Mouse (Mus musculus) left cerebral cortex, adult 8-10 months (tissue): ENCODE results near the gene Krt7. TPM values are rescaled to one million over a fixed set of nuclear protein-coding genes. Genes with fewer than 3 reads are reported as not detected.

ENCODE experiments used
- DNase-seq, 2 experiments: peaks; one replicate each; pipeline ENCODE4 v3.0.0; 2022; ENCODE audit warnings: low spot score in 2 of 2
- microRNA-seq, 2 experiments: library from miRNA; unstranded; fragments of <30 nt; microRNA quantifications; one replicate each; pipeline ENCODE4 v1.2.0; 2022
- total RNA-seq, 4 experiments: library from RNA; stranded (reverse); gene quantifications; 2 replicates each; pipeline ENCODE4 v1.2.4; 2022

Krt7 gene
- total RNA-seq, 4 experiments from 2014 or later = 0.15 to 0.65 (median 0.19) TPM; not detected in 1

DNA sequence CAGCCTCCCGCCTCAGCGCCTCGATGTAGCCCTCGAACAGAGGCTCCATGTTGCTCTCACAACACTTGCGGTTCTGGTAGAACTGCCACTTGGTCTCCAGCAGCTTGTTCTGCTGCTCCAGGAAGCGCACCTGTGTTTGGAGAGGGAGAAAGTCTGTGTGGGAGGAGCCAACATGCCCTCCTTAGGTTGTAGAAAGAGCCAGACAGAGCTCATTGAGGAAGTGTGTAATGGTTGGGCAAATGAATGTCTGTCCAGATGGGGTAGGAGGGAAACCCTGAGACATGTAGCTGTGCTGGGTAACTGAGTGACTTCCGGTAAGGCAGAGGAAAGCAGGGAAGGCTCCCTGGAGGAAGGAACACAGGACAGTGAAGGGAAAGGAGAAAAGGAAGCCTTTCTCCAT, 25.8 kb downstream of the Krt7 start:
- no peak for DNase-seq

DNA sequence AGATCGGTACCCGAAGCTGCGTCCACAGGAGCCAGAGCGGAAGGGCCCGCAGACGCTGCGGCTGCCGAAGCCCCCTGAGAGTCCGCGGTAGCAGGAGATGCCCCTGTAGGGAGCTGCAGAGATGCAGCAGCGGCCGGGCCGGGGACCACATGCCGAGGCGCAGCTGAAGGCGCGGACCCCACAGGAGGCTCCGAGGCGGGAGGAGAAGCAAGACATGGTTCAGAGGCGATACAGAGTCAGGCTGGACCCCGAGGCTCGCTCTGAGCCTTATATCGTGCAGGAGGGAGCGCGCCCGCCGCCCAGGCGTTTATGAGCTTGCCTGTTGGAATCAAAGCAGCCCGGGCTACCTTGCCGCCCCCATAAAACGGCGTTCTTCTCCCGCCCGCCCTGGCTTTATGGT, 27.7 kb downstream of the Krt7 start, which contains the start of gene Krt87:
Krt87 (minus strand) TSS at position 250 of the 400 bp plus-strand sequence.
- DNase-seq = no peak

DNA sequence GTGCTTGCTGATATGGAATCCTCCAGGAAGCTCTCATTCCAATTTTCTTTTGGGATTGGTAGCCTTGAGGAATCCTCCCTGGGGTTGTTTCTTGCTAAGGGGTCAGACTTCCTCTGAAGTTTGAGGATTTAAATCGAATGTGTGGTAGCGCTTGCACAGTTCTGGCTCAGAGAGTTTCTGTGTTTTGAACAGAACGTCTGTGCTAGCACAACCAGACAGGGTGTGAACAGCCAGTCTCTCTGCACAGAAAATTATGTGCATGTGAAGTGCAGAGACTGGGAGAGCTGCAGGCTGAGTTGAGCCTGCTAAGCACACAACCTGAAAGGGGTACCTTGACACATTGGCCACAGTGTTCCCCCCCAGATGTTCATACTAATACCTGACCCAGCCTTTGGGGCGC, 30.0 kb downstream of the Krt7 start:
- DNase-seq = no peak

DNA sequence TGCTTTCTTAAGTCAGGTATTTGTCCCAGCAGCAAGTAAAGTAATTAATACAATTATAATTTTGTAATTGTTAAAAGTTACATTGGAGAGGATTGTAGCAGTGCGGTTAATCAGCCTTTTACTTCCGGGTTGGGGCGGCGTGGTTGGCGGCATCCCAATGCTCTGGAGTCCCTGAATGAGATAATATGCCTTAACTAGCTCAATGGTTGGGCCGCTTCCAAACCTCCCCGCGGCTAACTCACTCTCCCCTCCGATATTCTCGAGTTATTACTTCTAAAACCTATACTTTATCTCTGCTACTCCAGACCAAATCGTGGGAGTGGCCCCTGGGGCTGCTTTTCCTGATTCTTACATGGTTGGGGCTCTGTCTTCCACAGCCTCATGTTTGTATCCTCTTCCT, 35.7 kb downstream of the Krt7 start:
- no peak for DNase-seq

DNA sequence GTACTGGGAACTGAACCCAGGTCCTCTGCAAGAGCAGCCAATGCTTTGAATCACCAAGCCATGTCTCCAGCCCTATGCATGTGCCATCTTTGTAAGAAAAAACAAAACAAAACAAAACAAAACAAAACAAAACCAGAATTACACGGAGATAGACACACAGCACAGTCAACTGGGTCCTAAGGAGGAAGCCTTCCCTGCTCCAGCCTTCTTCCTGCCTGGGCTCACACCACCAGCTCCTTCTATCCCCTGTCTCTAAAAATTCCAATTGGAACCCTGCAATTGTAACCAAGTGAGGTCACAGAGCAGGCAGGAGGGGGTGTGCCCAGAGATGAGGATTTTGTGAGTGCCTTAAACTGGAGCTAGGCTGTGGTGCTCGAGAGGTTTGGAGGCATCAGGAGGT, 36.6 kb downstream of the Krt7 start, which contains the start of gene Krt88:
Krt88 (plus strand) TSS at position 301 of the 400 bp plus-strand sequence.
- DNase-seq = no peak

DNA sequence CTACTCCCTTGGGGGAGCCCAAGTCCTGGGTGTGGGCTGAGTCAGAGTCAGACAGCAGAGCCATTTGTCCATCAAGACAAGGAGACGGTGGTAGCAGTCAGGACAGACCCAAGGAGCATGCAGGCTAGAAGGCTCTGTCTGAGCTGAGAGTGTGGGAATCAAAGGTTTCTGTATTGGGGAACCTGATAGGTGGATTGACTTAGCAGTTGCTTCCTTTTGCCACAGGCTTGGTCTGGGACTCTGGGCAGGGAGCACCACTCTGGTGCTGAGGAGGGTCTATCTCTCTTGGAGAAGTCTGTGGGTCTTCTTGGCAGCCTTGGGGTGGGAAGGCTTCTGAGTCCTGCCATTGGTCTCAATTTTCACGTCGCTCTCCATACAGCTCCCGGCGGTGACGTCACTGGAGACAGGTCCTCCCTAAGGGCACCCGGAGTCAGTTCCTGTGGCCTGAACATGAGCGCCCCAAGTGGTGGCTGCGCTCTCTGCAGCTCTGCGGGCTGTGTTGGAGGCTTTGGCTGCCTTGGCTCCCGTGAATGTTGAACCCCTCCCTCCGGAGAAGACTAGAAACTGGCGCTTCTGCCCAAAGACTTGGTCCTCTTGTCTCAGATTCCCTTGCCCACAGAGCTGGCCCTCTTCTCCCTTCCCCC, 42.4 kb downstream of the Krt7 start:
- DNase-seq = peak; percentile 60 to 74

DNA sequence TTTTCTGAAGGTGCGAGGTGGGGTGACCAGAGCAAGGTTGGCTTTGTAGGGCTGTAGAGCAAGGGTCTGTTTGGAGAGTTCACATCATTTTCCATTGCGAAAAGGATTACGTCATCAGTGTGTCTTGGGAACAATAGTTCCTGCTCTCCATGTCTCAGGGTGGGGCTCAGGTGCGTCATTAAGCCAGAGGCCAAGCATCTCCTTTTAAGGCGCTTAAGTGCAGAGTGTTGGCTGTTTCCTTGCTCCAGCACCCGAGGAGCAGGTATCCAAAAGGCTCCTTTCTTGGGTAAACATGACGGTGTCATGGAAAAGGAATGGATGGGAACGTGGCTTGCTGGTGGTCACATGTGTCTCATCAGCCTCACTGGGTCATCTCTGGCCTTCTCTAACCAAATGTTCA, 43.9 kb downstream of the Krt7 start:
- DNase-seq = no peak

DNA sequence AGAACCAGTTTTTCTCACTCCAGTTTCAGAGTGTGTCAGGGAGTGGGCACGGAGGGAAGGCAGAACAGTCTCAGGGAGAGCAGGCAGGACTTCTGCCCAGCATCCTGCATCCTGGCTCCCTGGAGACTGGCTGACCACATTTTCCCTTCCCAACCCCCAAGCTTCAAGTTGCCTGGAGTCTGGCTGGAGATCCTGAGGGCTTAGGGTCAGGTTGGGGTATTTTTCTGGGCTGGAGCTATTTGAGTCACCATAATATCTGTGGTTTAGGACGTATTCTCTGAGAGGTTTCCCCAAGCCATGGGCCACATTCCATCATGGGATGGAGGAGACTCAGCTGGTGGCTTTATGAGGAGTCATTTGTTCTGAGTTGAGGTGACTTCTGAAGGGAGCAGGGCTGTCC, 44.4 kb downstream of the Krt7 start:
- DNase-seq = no peak

DNA sequence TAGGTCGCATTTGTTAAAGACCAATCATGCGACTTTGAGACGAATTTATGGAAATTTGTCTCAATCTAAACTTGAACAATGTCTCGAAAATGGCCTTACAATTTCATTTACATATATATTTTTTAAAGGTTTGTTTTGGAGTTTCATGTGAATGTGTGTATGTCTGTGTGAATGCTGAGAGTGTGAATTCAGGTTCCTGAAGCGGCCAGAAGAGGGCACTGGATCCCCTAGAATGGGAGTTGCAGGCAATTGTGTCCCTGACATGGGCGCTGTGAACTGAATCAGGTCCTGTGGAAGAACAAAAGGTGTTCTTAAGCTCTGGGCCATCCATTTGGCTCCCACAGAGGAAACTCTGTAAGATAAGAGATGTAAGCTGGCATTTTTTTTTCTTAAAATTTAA, 45.0 kb downstream of the Krt7 start:
- no peak for DNase-seq

DNA sequence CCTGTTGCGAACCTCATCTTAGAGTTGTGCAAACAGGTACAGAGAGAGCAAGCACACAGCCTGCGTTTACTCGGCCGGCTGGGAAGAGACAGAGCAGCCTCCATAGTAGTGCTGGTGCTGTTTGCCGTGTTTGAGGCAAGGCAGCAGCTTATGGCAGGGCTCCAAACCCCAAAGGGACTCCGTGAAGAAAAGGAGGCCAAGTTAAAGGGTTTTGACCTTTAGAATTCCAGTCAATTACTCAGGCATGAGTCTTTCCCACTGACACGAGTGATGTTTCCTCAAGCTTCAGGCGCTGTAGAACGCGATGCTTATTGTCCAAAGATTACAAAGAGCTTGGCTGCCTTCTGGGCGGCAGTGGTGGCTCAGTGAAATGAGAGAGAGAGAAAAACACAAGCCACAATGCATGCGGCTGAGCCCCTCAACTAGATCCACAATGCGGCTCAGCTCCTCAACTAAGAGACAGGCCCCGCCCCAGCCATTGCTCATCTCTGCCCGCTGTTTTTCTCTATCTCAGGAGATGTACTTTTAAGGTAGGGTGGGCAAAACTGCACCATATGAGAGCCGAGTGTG, 47.6 kb downstream of the Krt7 start:
- DNase-seq = no peak

DNA sequence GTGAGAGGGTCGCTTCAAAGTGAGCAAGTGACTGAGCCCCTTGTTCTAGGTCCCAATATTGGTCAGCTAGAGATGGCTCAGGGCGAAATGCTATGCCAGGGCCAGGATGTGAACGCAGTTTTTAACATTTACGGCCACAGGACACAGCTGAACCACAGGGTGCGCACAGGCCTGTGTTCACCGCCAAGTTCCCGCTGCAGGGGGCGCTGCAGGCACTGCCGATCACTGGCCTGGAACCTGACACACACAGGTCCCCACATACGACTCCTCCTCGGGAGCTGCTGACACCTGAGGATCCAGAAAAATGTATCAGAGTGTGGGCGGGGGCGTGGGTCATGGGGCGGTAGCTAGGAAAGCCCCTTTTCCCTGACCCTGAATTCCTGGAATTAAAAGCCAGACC, 48.4 kb downstream of the Krt7 start:
- DNase-seq = no peak

DNA sequence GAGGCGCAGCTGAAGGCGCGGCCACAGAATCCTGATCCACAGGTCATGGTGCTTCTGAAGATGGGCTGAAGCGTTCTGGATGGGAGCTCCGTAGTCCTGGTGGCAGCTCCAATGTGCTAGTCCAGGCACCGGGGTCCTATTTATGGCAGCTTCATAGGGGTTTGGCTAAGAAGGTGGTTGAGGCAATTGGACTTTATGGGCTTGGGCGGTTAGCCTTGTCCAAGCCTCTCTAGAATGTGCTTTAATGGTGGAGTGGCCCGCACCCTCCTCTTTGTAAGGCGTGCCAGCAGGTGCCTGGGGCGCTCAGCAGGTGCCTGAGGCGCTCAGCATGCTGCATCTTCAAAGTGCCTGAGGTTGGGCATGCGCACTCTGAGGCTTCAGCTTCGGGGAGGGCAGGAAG, 52.8 kb downstream of the Krt7 start, which contains the start of gene Krt81:
Krt81 (minus strand) TSS at position 101 of the 400 bp plus-strand sequence.
- no peak for DNase-seq

DNA sequence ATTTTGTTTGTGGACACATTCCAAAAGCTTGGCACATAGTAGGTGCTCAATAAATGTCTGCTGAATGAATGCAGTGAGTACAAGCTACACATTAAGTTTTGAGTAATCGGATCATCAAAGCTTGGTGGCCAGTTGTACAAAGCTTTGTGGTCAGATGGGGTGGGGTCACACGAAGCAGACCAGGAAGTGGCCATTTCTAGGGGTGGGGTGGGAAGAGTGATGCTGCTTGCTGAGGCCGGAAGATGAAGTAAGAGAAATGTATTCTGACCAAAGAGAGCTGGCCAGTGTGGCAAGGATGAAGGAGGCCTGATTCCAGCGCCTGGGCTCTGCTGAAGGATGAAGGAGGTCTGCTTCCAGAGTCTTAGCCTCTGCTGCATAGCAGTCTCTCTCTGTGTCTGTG, 58.2 kb downstream of the Krt7 start:
- no peak for DNase-seq

DNA sequence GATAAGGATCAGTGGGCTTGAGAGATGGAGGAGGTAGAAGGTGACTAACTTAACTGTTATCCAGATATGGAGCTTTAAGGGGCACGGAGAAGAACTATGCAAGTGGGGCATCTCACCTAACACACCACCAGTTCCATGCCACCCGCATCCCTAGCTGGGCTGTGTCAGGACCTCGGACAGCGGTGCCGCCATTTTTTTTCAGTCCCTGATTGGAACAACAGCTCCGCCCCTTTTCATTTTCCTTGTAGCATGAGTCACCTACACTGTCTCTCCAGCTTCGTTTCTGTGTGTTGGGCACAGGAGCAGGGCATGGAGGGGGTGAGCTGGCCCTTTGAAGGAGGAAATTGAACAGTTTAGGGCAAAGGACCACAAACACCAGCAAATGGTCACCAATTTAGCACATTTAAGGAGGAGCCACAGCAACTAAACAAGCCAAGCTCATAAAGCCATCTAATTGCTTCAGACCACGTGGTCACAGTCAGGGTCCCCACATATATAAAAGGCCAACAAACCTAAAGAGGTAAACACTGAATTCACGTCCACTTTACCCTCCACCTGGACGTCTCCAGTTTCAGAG, 62.2 kb downstream of the Krt7 start, which contains the start of gene Krt86:
Krt86 (plus strand) TSS at position 527 of the 577 bp plus-strand sequence.
- no peak for DNase-seq

DNA sequence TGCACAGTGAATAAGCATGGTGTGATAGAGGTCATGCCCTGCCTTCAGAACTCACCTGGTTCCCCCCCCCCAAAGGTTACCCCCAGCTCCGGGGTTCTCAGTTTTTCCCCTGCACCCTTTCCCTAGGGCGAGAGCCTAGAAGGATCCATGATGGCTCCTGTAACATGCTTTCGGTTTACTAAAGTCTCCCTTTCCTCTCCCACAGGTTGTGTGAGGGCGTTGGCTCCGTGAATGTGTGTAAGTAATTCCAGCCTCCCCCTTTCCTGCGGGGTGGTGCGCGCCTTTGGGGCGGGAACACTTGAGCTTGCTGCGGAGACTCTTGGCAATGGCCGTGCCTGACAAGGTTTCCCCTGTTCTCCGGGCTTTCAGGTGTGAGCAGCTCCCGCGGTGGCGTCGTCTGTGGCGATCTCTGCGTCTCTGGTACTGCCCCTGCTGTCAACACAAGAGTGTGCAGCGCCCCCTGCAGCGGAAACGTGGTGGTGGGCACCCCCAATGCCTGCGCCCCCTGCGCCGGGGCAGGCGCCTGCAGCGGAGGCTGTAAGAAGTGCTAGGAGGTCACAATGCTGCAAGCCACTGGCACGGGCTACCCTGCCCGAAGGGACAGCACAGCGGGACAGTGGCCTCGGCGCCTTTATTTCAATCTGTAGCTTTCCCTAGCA, 68.3 kb downstream of the Krt7 start:
- DNase-seq = peak; percentile 25

DNA sequence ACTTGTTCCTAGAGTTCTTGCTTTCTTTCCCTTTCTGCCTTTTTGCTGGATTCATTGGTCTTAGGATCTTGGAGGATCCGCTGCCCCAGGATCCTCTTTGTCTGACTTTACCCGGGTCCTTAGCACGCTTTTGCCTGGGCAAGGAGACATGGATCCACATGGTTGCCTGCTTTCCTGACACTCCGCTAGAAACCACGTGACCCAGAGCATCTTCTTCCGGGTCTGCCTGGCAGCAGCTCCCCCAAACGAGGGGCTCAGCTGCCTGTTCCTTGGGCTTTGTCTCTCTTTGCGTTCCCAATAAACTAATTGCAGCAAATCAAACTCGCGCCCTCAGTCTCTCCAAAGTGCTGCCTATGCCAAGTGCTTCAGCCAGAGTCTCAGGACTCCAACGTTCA, 68.8 kb downstream of the Krt7 start:
- no peak for DNase-seq

Small RNA genes lying within 50 kb of the gene (microRNA-seq; reads per million reads assigned to microRNA genes)
- 4.6 to 6.7 reads per million in 2 experiments for gene Mir1941

Other genes with a start within 250 kb of the Krt7 start
- 100 to 1,000 TPM; 100 to 118 (median 110) TPM for gene Acvr1b, start 237.0 kb upstream of the Krt7 start, total RNA-seq
- 10 to 100 TPM; 56.3 to 63.9 (median 62.1) TPM for gene Grasp, start 186.9 kb upstream of the Krt7 start, total RNA-seq
- gene Nr4a1, start 156.8 kb upstream of the Krt7 start, total RNA-seq = 100 to 1,000 TPM in 1 of 4 experiments, 10 to 100 TPM in 3; 36.3 to 102 (median 74.5) TPM
- gene Atg101, start 126.8 kb upstream of the Krt7 start, total RNA-seq = 10 to 100 TPM; 35.9 to 39.3 (median 37.6) TPM
- gene 6030408B16Rik, start 117.8 kb upstream of the Krt7 start, total RNA-seq = under 1 TPM in 3 of 4 experiments, not detected in 1; 0.18 to 0.91 (median 0.84) TPM
- gene Krt80, start 40.9 kb upstream of the Krt7 start, total RNA-seq = 1 to 10 TPM; 3.4 to 5.1 (median 4.2) TPM
- gene Krt87, start 27.8 kb downstream of the Krt7 start, total RNA-seq = under 1 TPM in 1 of 4 experiments, not detected in 3; 0.21 TPM
- gene Krt88, start 36.7 kb downstream of the Krt7 start, total RNA-seq = not detected
- gene Krt81, start 52.7 kb downstream of the Krt7 start, total RNA-seq = not detected
- gene Krt86, start 62.4 kb downstream of the Krt7 start, total RNA-seq = not detected
- not detected for gene Krt83, start 80.5 kb downstream of the Krt7 start, total RNA-seq
- not detected for gene Gm49425, start 106.2 kb downstream of the Krt7 start, total RNA-seq
- not detected for gene Krt84, start 121.8 kb downstream of the Krt7 start, total RNA-seq
- gene Krt82, start 139.6 kb downstream of the Krt7 start, total RNA-seq = not detected
- gene Krt90, start 151.9 kb downstream of the Krt7 start, total RNA-seq = not detected
- not detected for gene Krt75, start 162.9 kb downstream of the Krt7 start, total RNA-seq
- gene Gm5414, start 217.1 kb downstream of the Krt7 start, total RNA-seq = not detected
- gene Gm5478, start 236.3 kb downstream of the Krt7 start, total RNA-seq = not detected